Mouse (Mus musculus): ENCODE measurements around the gene Vmn1r189. TPM values are rescaled to one million over a fixed set of nuclear protein-coding genes. Genes with fewer than 3 reads are reported as not detected.

Gene Vmn1r189
- total and polyA plus RNA-seq, 2 experiments from 2014 or later: not detected

DNA sequence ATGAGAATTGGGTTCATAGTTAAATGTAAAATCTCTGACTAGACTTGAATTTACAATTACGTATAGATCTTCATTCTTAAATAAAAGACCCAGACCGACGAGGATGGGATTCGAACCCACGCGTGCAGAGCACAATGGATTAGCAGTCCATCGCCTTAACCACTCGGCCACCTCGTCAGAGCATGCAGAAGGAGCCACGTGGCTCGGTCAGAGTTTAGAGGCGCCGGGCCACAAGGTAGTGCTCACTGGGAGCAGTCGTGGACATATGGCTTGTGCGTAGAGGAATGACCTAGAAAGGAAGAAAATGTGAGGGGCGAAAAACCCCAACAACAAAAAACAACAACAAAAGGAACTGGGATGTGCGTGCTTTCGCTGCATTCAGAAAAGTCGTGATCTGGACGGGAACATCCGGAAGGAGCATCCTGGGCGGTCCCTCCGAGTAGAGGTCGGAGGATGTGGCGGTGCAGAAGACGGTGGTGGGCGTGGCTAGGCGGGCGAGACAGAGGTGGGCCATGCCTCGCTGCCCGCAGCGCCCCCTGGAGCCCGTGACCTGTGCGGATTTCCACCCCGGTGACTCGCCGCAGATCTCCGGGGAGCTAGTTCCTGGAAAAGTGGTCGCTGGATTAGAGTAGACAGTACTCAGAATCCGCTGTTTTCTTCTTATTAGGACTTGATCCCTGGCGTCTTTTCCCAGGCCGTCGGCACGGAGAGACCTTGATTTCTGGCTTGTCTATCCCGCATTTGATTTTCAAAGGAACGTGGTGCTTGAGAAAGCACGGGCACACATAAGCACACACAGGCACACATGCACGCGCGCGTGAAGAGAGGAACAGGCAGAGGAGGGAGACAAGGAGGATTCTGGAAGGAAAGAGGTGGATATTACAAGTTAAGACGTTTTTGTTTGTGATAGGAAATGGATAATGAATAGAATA, 54.8 kb downstream of the Vmn1r189 start:
- DNase-seq (ENCODE audit: low spot score) (peak; percentile 93), ATAC-seq (peak; percentile 97)
- Histone ChIP-seq H3K9me3 (ENCODE audit: low read length) (no peaks in the 10 kb centered on the region), H3K36me3 (ENCODE audit: insufficient read depth, low read length) (no peaks in the 10 kb centered on the region), H3K4me2 (ENCODE audit: low read depth, low read length) (peak overlapping the region; percentile 67), H3K4me3 (ENCODE audit: low read length) (peak overlapping the region; percentile 49), H3K4me1 (ENCODE audit: insufficient read depth, low read length) (no peaks in the 10 kb centered on the region), H3K27ac (peak overlapping the region; percentile 76), H3K27me3 (ENCODE audit: insufficient read depth, low read length) (no peaks in the 10 kb centered on the region), H3K9ac (replicated peaks; ENCODE audit: low read length) (peak overlapping the region; percentile 40)
- TF ChIP-seq CTCF (IDR thresholded peaks at IDR 0.05; ENCODE audit: low read depth): peak; percentile 83
- WGBS: under 1% methylated on average over 52 of the region's 52 CpGs

Small RNAs within 50 kb of the gene (microRNA-seq; reads per million reads assigned to microRNA genes)
- 0 reads per million in 2 experiments for gene Gm26300

Other genes with a start within 250 kb of the Vmn1r189 start
- gene Zfp184, start 160.7 kb downstream of the Vmn1r189 start, total RNA-seq (2014; rRNA removed): 9.3 and 13.5 TPM in 2 replicates
- gene Zfp184, start 160.7 kb downstream of the Vmn1r189 start, polyA plus RNA-seq (2015; fragmentation: Nextera tagmentation; extraction: Ambion mirVana): 7.8 and 9.6 TPM in 2 replicates
- not detected in 2 replicates for gene Pom121l2, start 124.6 kb downstream of the Vmn1r189 start, total RNA-seq (2014; rRNA removed)
- not detected in 2 replicates for gene Pom121l2, start 124.6 kb downstream of the Vmn1r189 start, polyA plus RNA-seq (2015; fragmentation: Nextera tagmentation; extraction: Ambion mirVana)
- gene Prss16, start 96.1 kb downstream of the Vmn1r189 start, total RNA-seq (2014; rRNA removed): not detected in 2 replicates
- not detected in 2 replicates for gene Prss16, start 96.1 kb downstream of the Vmn1r189 start, polyA plus RNA-seq (2015; fragmentation: Nextera tagmentation; extraction: Ambion mirVana)
- 67.7 and 136 TPM in 2 replicates for gene Hist1h2ah, start 70.3 kb downstream of the Vmn1r189 start, total RNA-seq (2014; rRNA removed)
- 2.2 and 10.5 TPM in 2 replicates for gene Hist1h2ah, start 70.3 kb downstream of the Vmn1r189 start, polyA plus RNA-seq (2015; fragmentation: Nextera tagmentation; extraction: Ambion mirVana)
- 468 and 587 TPM in 2 replicates for gene Hist1h2bk, start 70.0 kb downstream of the Vmn1r189 start, total RNA-seq (2014; rRNA removed)
- gene Hist1h2bk, start 70.0 kb downstream of the Vmn1r189 start, polyA plus RNA-seq (2015; fragmentation: Nextera tagmentation; extraction: Ambion mirVana): 0.84 and 1.2 TPM in 2 replicates
- gene Hist1h4i, start 64.5 kb downstream of the Vmn1r189 start, total RNA-seq (2014; rRNA removed): 20.6 and 39.3 TPM in 2 replicates
- 5.1 and 5.5 TPM in 2 replicates for gene Hist1h4i, start 64.5 kb downstream of the Vmn1r189 start, polyA plus RNA-seq (2015; fragmentation: Nextera tagmentation; extraction: Ambion mirVana)
- gene Hist1h2ag, start 62.9 kb downstream of the Vmn1r189 start, total RNA-seq (2014; rRNA removed): 477 and 856 TPM in 2 replicates
- 13.5 and 16.6 TPM in 2 replicates for gene Hist1h2ag, start 62.9 kb downstream of the Vmn1r189 start, polyA plus RNA-seq (2015; fragmentation: Nextera tagmentation; extraction: Ambion mirVana)
- 777 and 1,409 TPM in 2 replicates for gene Hist1h2bj, start 62.6 kb downstream of the Vmn1r189 start, total RNA-seq (2014; rRNA removed)
- 4.2 and 6.8 TPM in 2 replicates for gene Hist1h2bj, start 62.6 kb downstream of the Vmn1r189 start, polyA plus RNA-seq (2015; fragmentation: Nextera tagmentation; extraction: Ambion mirVana)
- not detected in 2 replicates for gene Vmn1r188, start 21.4 kb downstream of the Vmn1r189 start, total RNA-seq (2014; rRNA removed)
- gene Vmn1r188, start 21.4 kb downstream of the Vmn1r189 start, polyA plus RNA-seq (2015; fragmentation: Nextera tagmentation; extraction: Ambion mirVana): not detected in 2 replicates
- gene Vmn1r191, start 78.1 kb upstream of the Vmn1r189 start, total RNA-seq (2014; rRNA removed): not detected in 2 replicates
- gene Vmn1r191, start 78.1 kb upstream of the Vmn1r189 start, polyA plus RNA-seq (2015; fragmentation: Nextera tagmentation; extraction: Ambion mirVana): not detected in 2 replicates
- not detected in 2 replicates for gene Vmn1r192, start 85.3 kb upstream of the Vmn1r189 start, total RNA-seq (2014; rRNA removed)
- not detected in 2 replicates for gene Vmn1r192, start 85.3 kb upstream of the Vmn1r189 start, polyA plus RNA-seq (2015; fragmentation: Nextera tagmentation; extraction: Ambion mirVana)
- gene Vmn1r193, start 117.3 kb upstream of the Vmn1r189 start, total RNA-seq (2014; rRNA removed): not detected in 2 replicates
- not detected in 2 replicates for gene Vmn1r193, start 117.3 kb upstream of the Vmn1r189 start, polyA plus RNA-seq (2015; fragmentation: Nextera tagmentation; extraction: Ambion mirVana)
- gene Vmn1r194, start 138.4 kb upstream of the Vmn1r189 start, total RNA-seq (2014; rRNA removed): not detected in 2 replicates
- not detected in 2 replicates for gene Vmn1r194, start 138.4 kb upstream of the Vmn1r189 start, polyA plus RNA-seq (2015; fragmentation: Nextera tagmentation; extraction: Ambion mirVana)
- gene Vmn1r195, start 164.7 kb upstream of the Vmn1r189 start, total RNA-seq (2014; rRNA removed): not detected in 2 replicates
- gene Vmn1r195, start 164.7 kb upstream of the Vmn1r189 start, polyA plus RNA-seq (2015; fragmentation: Nextera tagmentation; extraction: Ambion mirVana): not detected in 2 replicates
- not detected in 2 replicates for gene Vmn1r196, start 184.1 kb upstream of the Vmn1r189 start, total RNA-seq (2014; rRNA removed)
- not detected in 2 replicates for gene Vmn1r196, start 184.1 kb upstream of the Vmn1r189 start, polyA plus RNA-seq (2015; fragmentation: Nextera tagmentation; extraction: Ambion mirVana)
- not detected in 2 replicates for gene Vmn1r197, start 218.8 kb upstream of the Vmn1r189 start, total RNA-seq (2014; rRNA removed)
- gene Vmn1r197, start 218.8 kb upstream of the Vmn1r189 start, polyA plus RNA-seq (2015; fragmentation: Nextera tagmentation; extraction: Ambion mirVana): not detected in 2 replicates
- not detected in 2 replicates for gene Vmn1r198, start 244.5 kb upstream of the Vmn1r189 start, total RNA-seq (2014; rRNA removed)
- not detected in 2 replicates for gene Vmn1r198, start 244.5 kb upstream of the Vmn1r189 start, polyA plus RNA-seq (2015; fragmentation: Nextera tagmentation; extraction: Ambion mirVana)